Mouse (Mus musculus): ENCODE data around the gene Nosip.

The Nosip gene

GRCm38 (mm10) chr7:45061532-45062075, 625 bp upstream of the Nosip start:
- peak in 1 of 2 experiments; percentile 46 for DNase-seq

GRCm38 (mm10) chr7:45067190-45067999, 5.2 kb downstream of the Nosip start:
- DNase-seq: no peak

GRCm38 (mm10) chr7:45068000-45068318, 5.7 kb downstream of the Nosip start:
- peak in 1 of 2 experiments; percentile 47 for DNase-seq

- DNase-seq: no peak
Observed at GRCm38 (mm10) chr7:45069671-45070070, 7.4 kb downstream of the Nosip start.

- no peak for DNase-seq
Observed at GRCm38 (mm10) chr7:45072230-45072629, 10.0 kb downstream of the Nosip start.

GRCm38 (mm10) chr7:45073171-45073707, 11.0 kb downstream of the Nosip start:
- no peak for DNase-seq

- no peak for DNase-seq
Observed at GRCm38 (mm10) chr7:45073949-45074348, 11.7 kb downstream of the Nosip start.

GRCm38 (mm10) chr7:45075405-45075804, 13.2 kb downstream of the Nosip start:
- DNase-seq: no peak

GRCm38 (mm10) chr7:45076501-45076900, 14.3 kb downstream of the Nosip start:
- no peak for DNase-seq

- DNase-seq: no peak
Observed at GRCm38 (mm10) chr7:45077322-45077721, 15.1 kb downstream of the Nosip start.

GRCm38 (mm10) chr7:45077829-45078228, 15.6 kb downstream of the Nosip start:
- DNase-seq: no peak

GRCm38 (mm10) chr7:45078513-45078912, 16.3 kb downstream of the Nosip start:
- DNase-seq: peak in 1 of 2 experiments; percentile 47

GRCm38 (mm10) chr7:45079856-45080255, 17.6 kb downstream of the Nosip start:
- peak; percentile 80 to 83 for DNase-seq

GRCm38 (mm10) chr7:45081016-45081415, 18.8 kb downstream of the Nosip start:
- DNase-seq: no peak

GRCm38 (mm10) chr7:45082401-45083299, 20.4 kb downstream of the Nosip start:
- peak; percentile 28 to 41 for DNase-seq

GRCm38 (mm10) chr7:45083300-45083890, 21.2 kb downstream of the Nosip start:
- no peak for DNase-seq

- no peak for DNase-seq
Observed at GRCm38 (mm10) chr7:45086084-45086483, 23.9 kb downstream of the Nosip start.

GRCm38 (mm10) chr7:45088597-45088996, 26.4 kb downstream of the Nosip start:
- no peak for DNase-seq

- no peak for DNase-seq
Observed at GRCm38 (mm10) chr7:45090251-45090977, 28.2 kb downstream of the Nosip start.

GRCm38 (mm10) chr7:45091001-45091990, 29.1 kb downstream of the Nosip start:
- DNase-seq: no peak

- DNase-seq: no peak
Observed at GRCm38 (mm10) chr7:45092048-45092447, 29.8 kb downstream of the Nosip start, which contains the start of gene Rcn3. Gene Rcn3, minus strand, starts transcription at chr7:45092221.
